Mouse (Mus musculus) heart, embryonic 13.5 days (tissue): ENCODE data around the gene Hacd3. TPM values are rescaled to one million over a fixed set of nuclear protein-coding genes. Genes with fewer than 3 reads are reported as not detected.
A peak's percentile ranks its signal among the peaks of the same experiment; 100 is the strongest.
"Not testable (repeated sequence)": the region's sequence is repeated elsewhere in the genome, so short reads cannot be mapped to it uniquely, and the experiment has no call there.

Experiments
- ATAC-seq: fragments of 200-750 bp; cut with Nextera tagmentation; 2 replicates; pipeline ENCODE4 v1.8.0; 2017; ENCODE audit warnings: moderate TSS enrichment; ENCODE audit not compliant: insufficient number of reproducible peaks, low FRiP score, low TSS enrichment; ENCODE audit errors: extremely low read depth
- H3K27ac ChIP-seq: fragments of 300-500 bp; sonication (generic); replicated peaks from 2 replicates; pipeline ENCODE4 v1.5.1; 2015; ENCODE audit warnings: moderate library complexity, mild to moderate bottlenecking, inconsistent platforms
- H3K27me3 ChIP-seq: fragments of 300-500 bp; sonication (generic); replicated peaks from 2 replicates; pipeline ENCODE4 v1.6.1; 2015; ENCODE audit warnings: mild to moderate bottlenecking, inconsistent platforms
- H3K36me3 ChIP-seq: fragments of 300-500 bp; sonication (generic); 2 replicates; pipeline ENCODE4 v1.6.1; 2015; ENCODE audit warnings: mild to moderate bottlenecking, inconsistent platforms
- H3K4me1 ChIP-seq: fragments of 300-500 bp; sonication (generic); 2 replicates; pipeline ENCODE4 v1.6.1; 2015; ENCODE audit warnings: inconsistent platforms
- H3K4me2 ChIP-seq: fragments of 300-500 bp; sonication (generic); 2 replicates; pipeline ENCODE4 v1.6.1; 2015; ENCODE audit warnings: inconsistent platforms, mild to moderate bottlenecking, moderate library complexity
- H3K4me3 ChIP-seq: fragments of 300-500 bp; sonication (generic); 2 replicates; pipeline ENCODE4 v1.5.1; 2015; ENCODE audit warnings: moderate library complexity, mild to moderate bottlenecking, inconsistent platforms
- H3K9ac ChIP-seq: fragments of 300-500 bp; sonication (generic); 2 replicates; pipeline ENCODE4 v1.6.1; 2015; ENCODE audit warnings: inconsistent platforms, mild to moderate bottlenecking, moderate library complexity
- H3K9me3 ChIP-seq: fragments of 300-500 bp; sonication (generic); 2 replicates; pipeline ENCODE4 v1.6.1; 2016; ENCODE audit warnings: inconsistent platforms
- WGBS: fragments of 180-500 bp; shearing (Covaris S2); methylation state at CpG from one replicate; pipeline ENCODE4 v1.1.7; 2015; ENCODE audit warnings: mixed read lengths; 5-methylcytosine and 5-hydroxymethylcytosine counted together
- polyA plus RNA-seq: library from polyadenylated mRNA; unstranded; fragments of >200 nt; fragmentation: Nextera tagmentation; extraction: Ambion mirVana; gene quantifications from 2 replicates; pipeline ENCODE4 v1.2.1, GENCODE M21; 2015

The Hacd3 gene
- polyA plus RNA-seq, 1 experiment from 2014 or later = 51.7 TPM

- H3K27me3 ChIP-seq = no peaks in the 10 kb centered on the region
- H3K9ac ChIP-seq = peak overlapping the region; percentile 47
- no peak overlapping the region for H3K4me3 ChIP-seq
- 76% methylated on average over 4 of the region's 4 CpGs for WGBS
- H3K27ac ChIP-seq = no peak overlapping the region
- peak overlapping the region; percentile 30 for H3K4me2 ChIP-seq
- ATAC-seq = no peak
- no peaks in the 10 kb centered on the region for H3K9me3 ChIP-seq
- peaks cover 58% of the 10 kb centered on the region for H3K4me1 ChIP-seq
- no peaks in the 10 kb centered on the region for H3K36me3 ChIP-seq
These were observed 5.1 kb downstream of the Hacd3 start for GRCm38 (mm10) chr9:65016241-65016977.

DNA sequence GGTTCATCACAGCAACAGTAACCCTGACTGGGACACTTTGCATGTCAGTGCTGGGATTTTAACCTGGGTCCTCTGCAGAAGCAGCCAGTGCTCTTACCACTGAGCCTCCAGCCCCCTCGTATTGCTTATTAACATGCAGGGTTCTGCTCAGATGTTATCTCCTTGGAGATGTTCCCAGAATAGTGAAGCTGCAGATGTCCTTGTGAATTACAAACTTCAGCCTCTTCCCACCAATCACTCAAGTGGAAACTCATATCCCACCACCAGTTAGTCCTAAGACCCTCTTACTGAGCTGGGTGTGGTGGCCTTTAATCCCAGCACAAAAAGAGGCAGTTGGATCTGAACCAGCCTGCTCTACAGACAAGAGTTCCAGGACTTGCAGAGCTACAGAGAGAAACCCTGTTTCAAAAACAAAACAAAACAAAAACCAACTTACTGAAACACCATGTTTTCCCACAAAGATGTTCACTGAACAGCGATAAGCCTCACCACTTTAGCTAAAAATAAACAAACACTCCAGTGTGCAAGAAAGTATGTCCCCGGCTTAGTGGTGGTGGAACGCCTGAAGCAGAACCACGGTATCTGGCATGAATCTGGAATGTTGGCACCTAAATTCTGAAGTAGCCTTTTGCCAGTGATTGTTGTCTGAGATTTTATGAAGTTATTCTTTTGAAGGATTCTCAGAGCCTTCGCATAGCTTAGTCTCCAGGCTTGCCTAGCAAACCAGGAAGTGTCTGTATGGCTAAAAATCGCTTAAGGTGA is 5.9 kb downstream of the Hacd3 start:
- Histone ChIP-seq H3K27me3 (no peaks in the 10 kb centered on the region), H3K36me3 (no peaks in the 10 kb centered on the region), H3K4me3 (no peak overlapping the region), H3K9ac (peak overlapping the region; percentile 47), H3K4me2 (peak overlapping the region; percentile 30), H3K27ac (peak overlapping the region; percentile 13; the same call in 1 of the 2 replicates), H3K9me3 (no peaks in the 10 kb centered on the region), H3K4me1 (peaks cover 58% of the 10 kb centered on the region)
- 39% methylated on average over 7 of the region's 7 CpGs for WGBS
- ATAC-seq = no peak

GRCm38 (mm10) chr9:65011304-65011703 is 10.2 kb downstream of the Hacd3 start:
- ATAC-seq = no peak
- 47% methylated on average over 6 of the region's 6 CpGs for WGBS

DNA sequence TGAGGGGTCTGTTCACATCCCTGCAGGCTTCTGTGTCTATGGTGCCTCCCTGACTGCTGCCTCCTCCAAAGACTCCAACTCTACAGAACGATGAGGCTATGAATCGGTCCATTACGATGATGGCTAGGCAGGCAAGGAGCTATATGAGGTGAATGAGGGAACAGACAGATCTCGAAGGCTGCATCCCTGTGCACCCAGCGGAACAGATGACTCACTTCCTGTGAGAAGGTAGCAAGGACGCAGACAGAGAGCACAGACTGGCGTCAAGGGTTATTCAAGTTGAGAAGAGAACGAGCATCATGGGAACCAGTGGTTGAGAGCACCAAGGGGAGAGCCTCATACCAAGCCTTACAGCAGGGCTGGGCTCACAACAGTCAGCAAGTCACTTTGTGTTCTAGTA is 10.9 kb downstream of the Hacd3 start:
- Histone ChIP-seq H3K36me3 (peaks cover 37% of the 10 kb centered on the region), H3K4me3 (no peak overlapping the region), H3K4me1 (peaks cover 14% of the 10 kb centered on the region), H3K27me3 (no peaks in the 10 kb centered on the region), H3K9me3 (no peaks in the 10 kb centered on the region), H3K27ac (no peak overlapping the region), H3K4me2 (no peak overlapping the region), H3K9ac (no peak overlapping the region)
- WGBS = 69% methylated on average over 8 of the region's 8 CpGs
- no peak for ATAC-seq

More at GRCm38 (mm10) chr9:65011304-65011703, 10.2 kb downstream of the Hacd3 start:
- H3K4me3 ChIP-seq = no peak overlapping the region
- no peak overlapping the region for H3K4me2 ChIP-seq
- peaks cover 30% of the 10 kb centered on the region for H3K36me3 ChIP-seq
- H3K4me1 ChIP-seq = peaks cover 21% of the 10 kb centered on the region
- no peaks in the 10 kb centered on the region for H3K27me3 ChIP-seq
- no peak overlapping the region for H3K27ac ChIP-seq
- no peak overlapping the region for H3K9ac ChIP-seq
- H3K9me3 ChIP-seq = no peaks in the 10 kb centered on the region

DNA sequence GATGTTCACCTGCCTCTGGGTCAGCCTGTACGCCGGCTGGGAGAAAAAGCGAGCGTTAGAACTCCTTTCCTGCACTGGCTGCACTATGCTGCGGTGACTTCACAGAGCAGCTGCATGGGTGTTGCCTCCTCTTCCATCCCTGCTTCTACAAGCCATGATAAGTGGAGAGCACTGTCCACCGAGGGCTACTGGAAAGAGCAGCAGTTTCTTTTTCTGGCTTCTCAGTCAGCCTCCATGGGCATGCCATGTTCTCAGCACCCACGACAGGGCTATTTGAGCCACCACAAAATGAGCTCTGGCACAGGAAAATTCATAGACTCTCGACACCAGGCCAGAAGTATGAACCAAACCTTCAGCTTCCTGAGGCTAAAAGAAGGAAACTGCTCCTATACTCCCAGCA is 15.8 kb downstream of the Hacd3 start:
- Histone ChIP-seq H3K36me3 (peaks cover 76% of the 10 kb centered on the region), H3K27ac (no peak overlapping the region), H3K4me1 (peaks cover 7% of the 10 kb centered on the region), H3K4me2 (no peak overlapping the region), H3K9ac (no peak overlapping the region), H3K27me3 (no peaks in the 10 kb centered on the region), H3K4me3 (no peak overlapping the region), H3K9me3 (no peaks in the 10 kb centered on the region)
- 85% methylated on average over 8 of the region's 8 CpGs for WGBS
- no peak for ATAC-seq

DNA sequence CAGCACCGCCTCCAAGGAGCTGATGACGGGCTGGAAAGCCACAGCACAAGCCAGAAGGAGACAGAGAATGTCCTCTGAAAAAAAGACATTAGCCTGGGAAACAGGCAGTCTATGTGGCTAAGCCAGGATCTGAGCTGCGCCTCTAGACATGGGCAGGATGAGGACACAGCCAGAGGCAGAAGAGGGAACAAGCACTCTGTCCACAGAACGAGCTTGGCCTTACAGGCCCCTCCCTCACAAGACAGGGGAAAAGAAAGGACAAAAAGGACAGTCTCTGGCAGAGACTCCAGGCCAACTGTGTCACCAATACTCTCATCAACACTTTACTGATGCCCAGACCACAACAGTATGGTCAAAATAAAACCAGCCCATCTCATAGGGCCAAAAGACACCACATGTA is 20.0 kb downstream of the Hacd3 start:
- Histone ChIP-seq H3K4me2 (no peak overlapping the region), H3K9ac (no peak overlapping the region), H3K27ac (no peak overlapping the region), H3K4me1 (0 out of 2 replicates have a peak, but pooled peaks cover 3% of the 10 kb centered on the region), H3K4me3 (no peak overlapping the region), H3K27me3 (no peaks in the 10 kb centered on the region), H3K9me3 (no peaks in the 10 kb centered on the region), H3K36me3 (peaks cover 86% of the 10 kb centered on the region)
- ATAC-seq = no peak
- 60% methylated on average over 4 of the region's 4 CpGs for WGBS

DNA sequence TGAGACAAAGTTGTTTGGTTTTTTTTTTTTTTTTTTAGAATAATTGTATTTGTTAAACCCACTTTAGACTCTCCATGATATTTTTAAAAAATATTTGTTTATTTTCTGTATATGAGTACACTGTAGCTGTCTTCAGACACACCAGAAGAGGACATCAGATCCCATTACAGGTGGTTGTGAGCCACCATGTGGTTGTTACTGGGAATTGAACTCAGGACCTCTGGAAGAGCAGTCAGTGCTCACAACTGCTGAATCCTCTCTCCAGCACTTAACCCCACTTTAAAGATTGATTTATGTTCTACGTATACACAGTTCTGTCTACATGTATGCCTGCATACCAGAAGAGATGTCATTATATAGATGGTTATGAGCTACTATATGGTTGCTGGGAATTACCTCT is 26.0 kb downstream of the Hacd3 start:
- H3K4me2 ChIP-seq, H3K27me3 ChIP-seq, H3K9me3 ChIP-seq, H3K27ac ChIP-seq, H3K4me1 ChIP-seq, ATAC-seq, H3K9ac ChIP-seq, H3K4me3 ChIP-seq: not testable (repeated sequence)
- 68% methylated on average over 1 of the region's 1 CpGs for WGBS
- peaks cover 83% of the 10 kb centered on the region for H3K36me3 ChIP-seq

GRCm38 (mm10) chr9:64990291-64990690 is 31.2 kb downstream of the Hacd3 start:
- H3K27ac ChIP-seq = peak overlapping the region; percentile 43; the same call in 1 of the 2 replicates
- H3K27me3 ChIP-seq = no peaks in the 10 kb centered on the region
- WGBS = 51% methylated on average over 7 of the region's 7 CpGs
- no peak overlapping the region for H3K4me3 ChIP-seq
- H3K36me3 ChIP-seq = peaks cover 85% of the 10 kb centered on the region
- H3K9ac ChIP-seq = no peak overlapping the region
- H3K4me1 ChIP-seq = peaks cover 42% of the 10 kb centered on the region
- H3K9me3 ChIP-seq = no peaks in the 10 kb centered on the region
- H3K4me2 ChIP-seq = no peak overlapping the region
- ATAC-seq = no peak

DNA sequence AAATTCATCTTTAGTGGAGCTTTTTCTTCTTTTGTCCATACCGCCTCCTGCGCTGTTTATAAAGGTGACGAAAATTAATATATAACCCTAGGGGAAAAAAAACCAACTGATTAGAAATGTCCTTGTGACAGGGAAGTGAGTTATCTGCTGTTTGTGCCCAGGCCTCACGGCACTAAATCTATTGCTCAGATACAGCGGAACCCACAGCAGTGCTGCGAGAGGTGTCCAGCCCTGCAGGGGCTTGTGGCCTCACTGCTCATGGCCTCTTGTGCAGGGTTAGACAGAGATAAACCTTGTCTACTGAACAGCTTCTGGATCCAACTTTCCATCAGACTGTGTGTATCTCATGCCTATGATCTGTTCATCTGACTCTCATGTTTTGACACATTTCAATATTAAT is 33.0 kb downstream of the Hacd3 start:
- peaks cover 51% of the 10 kb centered on the region for H3K4me1 ChIP-seq
- no peak overlapping the region for H3K4me2 ChIP-seq
- no peak overlapping the region for H3K9ac ChIP-seq
- 58% methylated on average over 6 of the region's 6 CpGs for WGBS
- peaks cover 89% of the 10 kb centered on the region for H3K36me3 ChIP-seq
- H3K4me3 ChIP-seq = no peak overlapping the region
- H3K27ac ChIP-seq = no peak overlapping the region
- no peaks in the 10 kb centered on the region for H3K9me3 ChIP-seq
- no peak for ATAC-seq
- no peaks in the 10 kb centered on the region for H3K27me3 ChIP-seq

DNA sequence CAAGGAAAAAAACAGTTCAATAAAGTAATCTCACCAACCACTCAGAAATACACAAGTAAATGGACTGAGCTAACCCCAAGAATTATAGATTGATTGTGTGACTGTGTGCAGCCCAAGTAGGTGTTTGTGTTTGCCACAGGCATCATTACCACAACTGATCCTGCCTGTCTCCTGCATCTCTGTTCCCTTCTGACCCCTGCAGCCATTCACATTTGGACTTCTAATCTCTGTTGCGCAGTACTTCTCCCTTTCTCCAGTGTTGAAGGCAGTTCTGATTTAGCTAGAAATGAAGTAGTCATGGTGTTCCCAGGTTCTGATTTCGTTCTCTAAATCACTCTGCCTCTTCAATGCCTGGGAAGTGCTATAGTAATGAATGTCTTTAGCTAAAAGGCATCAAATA is 33.8 kb downstream of the Hacd3 start:
- Histone ChIP-seq H3K27ac (no peak overlapping the region), H3K9ac (no peak overlapping the region), H3K27me3 (no peaks in the 10 kb centered on the region), H3K4me2 (no peak overlapping the region), H3K9me3 (no peaks in the 10 kb centered on the region), H3K4me3 (no peak overlapping the region), H3K36me3 (peaks cover 89% of the 10 kb centered on the region), H3K4me1 (peaks cover 51% of the 10 kb centered on the region)
- WGBS = 91% methylated on average over 2 of the region's 2 CpGs
- no peak for ATAC-seq

- peaks cover 49% of the 10 kb centered on the region for H3K4me1 ChIP-seq
- ATAC-seq = no peak
- H3K4me2 ChIP-seq = peak overlapping the region; percentile 24
- H3K9me3 ChIP-seq = no peaks in the 10 kb centered on the region
- peak overlapping the region; percentile 81 for H3K27ac ChIP-seq
- H3K4me3 ChIP-seq = no peak overlapping the region
- peak overlapping the region; percentile 60; the same call in 1 of the 2 replicates for H3K9ac ChIP-seq
- no peaks in the 10 kb centered on the region for H3K27me3 ChIP-seq
- peaks cover 95% of the 10 kb centered on the region for H3K36me3 ChIP-seq
- WGBS = 30% methylated on average over 9 of the region's 9 CpGs
These were observed 35.7 kb downstream of the Hacd3 start for GRCm38 (mm10) chr9:64985807-64986206.
